Mouse (Mus musculus): ENCODE results near the gene Bub1b.
"Not testable (repeated sequence)": the region's sequence is repeated elsewhere in the genome, so short reads cannot be mapped to it uniquely, and the experiment has no call there.

Bub1b gene

GRCm38 (mm10) chr2:118606976-118607375 lies 9.0 kb downstream of the Bub1b start:
- no peak for DNase-seq (ENCODE audit: extremely low spot score, low read depth, low spot score)

DNA sequence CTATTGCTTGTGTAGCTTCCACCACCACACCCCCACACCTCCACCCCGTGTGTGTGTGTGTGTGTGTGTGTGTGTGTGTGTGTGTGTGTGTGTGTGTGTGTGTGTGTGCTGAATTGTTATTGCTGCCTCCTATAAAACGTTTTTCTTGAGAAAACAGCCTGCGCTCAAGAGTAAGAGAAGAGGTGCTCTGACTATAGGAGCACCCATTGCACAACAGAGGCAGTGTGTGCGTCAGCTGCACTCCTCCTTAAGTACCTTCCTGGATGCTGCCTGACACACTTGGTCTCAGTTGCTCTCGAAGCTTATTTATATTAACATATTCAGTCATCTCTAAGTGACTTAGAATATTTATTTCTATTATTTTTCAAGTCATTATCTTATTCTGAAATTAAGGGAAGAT lies 20.0 kb downstream of the Bub1b start:
- DNase-seq (ENCODE audit: extremely low spot score, low read depth, low spot score): no peak

DNA sequence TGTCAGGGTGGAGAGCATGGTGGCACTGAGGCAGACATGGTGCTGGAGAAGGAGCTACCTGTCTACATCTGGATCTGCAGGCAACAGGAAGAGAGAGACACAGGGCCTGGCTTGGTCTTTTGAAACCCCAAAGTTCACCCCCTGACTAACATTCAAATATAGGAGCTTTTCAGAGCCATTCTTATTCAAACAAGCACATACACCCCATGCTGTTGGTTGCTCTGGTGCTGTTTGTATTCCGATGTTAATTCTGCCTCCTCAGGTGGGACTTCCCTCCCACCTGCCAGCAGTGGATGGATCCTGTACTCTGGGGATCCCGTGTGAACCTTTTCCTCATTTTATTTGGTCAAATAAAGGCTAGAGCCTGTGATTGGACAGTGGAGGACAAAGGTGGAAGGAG lies 22.1 kb downstream of the Bub1b start:
- no peak for DNase-seq (ENCODE audit: extremely low spot score, low read depth, low spot score)

DNA sequence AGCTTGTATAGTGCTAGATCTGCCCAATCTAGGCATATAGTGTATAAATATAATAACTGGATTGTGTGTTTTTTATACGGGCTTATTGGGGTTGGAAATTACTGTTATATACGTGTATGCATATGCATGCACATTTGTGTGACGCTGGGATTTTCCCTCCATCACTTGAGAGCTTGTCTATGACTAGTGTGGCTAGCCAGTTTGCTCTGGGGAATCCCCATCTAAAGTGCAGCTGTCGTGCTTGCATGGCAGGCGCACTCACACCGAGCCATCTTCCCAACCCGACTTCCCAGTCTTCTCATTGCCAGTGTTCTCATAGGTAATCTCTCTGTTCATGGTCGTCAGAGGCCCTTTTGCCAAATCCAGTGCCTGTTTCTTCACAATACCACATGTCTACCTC lies 22.6 kb downstream of the Bub1b start:
- no peak for DNase-seq (ENCODE audit: extremely low spot score, low read depth, low spot score)

GRCm38 (mm10) chr2:118629276-118629675 lies 31.3 kb downstream of the Bub1b start:
- DNase-seq (ENCODE audit: extremely low spot score, low read depth, low spot score): no peak

DNA sequence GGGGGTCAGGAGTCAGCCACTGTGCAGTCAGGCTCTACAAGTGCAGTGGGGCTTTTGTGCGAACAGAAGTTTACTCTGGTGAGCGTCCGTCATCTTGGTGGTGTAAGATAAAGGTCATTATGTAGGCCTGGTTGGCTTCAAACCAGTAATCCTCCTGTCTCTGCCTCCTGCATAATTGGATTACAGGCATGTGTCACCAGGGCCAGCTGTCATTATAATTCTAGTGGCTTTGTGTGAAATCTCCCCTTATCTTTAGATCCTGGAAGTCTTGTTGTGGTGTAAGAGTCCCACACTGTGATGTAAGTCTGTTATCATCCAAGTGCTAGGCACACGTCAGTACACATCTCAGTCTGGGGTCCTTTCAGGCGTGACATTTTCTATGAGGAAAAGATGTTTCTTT lies 35.4 kb downstream of the Bub1b start:
- no peak for DNase-seq (ENCODE audit: extremely low spot score, low read depth, low spot score)

- no peak for DNase-seq (ENCODE audit: extremely low spot score, low read depth, low spot score)
These were observed 39.2 kb downstream of the Bub1b start for GRCm38 (mm10) chr2:118637258-118637657.

- peak; percentile 68 for DNase-seq (ENCODE audit: extremely low spot score, low read depth, low spot score)
These were observed 40.0 kb downstream of the Bub1b start for GRCm38 (mm10) chr2:118637888-118638526.

- no peak for DNase-seq (ENCODE audit: extremely low spot score, low read depth, low spot score)
These were observed 40.7 kb downstream of the Bub1b start for GRCm38 (mm10) chr2:118638686-118639085.

- no peak for DNase-seq (ENCODE audit: extremely low spot score, low read depth, low spot score)
These were observed 43.1 kb downstream of the Bub1b start for GRCm38 (mm10) chr2:118641147-118641546.

DNA sequence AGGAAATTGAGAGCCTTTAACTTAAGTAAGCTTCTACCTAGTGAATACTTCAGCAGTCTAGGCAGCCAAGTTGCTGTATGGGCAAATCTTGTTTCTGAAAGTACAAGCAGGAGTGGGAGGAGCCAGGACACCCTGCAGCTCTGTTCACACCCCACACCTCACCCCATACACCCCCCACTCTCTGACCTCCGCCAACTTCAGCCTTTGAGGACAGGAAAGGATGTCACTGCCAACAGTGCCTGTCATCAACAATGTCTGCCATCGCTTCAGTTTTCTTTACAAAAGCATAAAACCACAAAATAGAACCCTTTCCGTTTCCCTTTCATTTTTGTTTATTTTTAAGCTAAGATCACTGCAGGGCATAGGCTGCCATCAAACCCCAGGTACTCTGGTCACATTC lies 44.4 kb downstream of the Bub1b start:
- no peak for DNase-seq (ENCODE audit: extremely low spot score, low read depth, low spot score)

DNA sequence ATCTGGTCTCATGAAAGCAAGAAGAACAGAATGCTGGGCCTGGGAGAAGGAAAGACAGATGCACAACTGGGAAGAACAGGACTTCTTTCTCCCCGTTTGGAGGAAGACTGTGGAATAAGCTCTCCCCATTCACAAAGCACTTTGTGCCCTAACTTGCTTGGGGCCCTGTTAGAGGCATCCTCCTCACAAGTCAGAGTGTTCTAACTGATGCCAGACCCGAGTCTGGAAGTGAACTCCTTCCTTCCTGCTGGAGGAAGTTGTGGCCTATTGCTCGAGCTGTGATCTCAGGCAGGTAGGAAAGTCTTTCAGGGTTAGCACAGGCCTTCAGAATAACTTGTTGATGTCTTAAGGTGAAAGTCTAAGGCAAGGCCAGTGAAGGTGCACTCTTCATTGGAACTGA lies 44.9 kb downstream of the Bub1b start:
- no peak for DNase-seq (ENCODE audit: extremely low spot score, low read depth, low spot score)

DNA sequence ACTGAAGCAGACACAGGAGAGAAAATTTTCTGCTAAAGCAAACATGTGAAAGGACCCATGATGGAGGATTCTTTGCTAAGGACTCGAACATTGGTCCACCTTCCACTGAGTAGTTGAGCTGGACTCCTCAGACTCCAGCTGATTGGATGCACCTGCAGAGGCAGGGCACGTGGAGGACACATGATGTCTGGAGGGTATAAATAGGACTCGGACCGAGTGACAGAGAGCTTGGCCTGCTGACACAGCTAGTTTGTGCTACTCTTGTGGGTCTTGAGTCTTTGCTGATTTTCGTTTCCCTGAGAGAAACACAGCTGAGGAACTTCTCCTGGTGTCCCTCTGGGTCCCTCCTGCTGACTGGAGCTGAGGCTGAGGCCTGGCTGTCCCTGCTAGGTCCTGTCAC lies 48.7 kb downstream of the Bub1b start:
- DNase-seq (ENCODE audit: extremely low spot score, low read depth, low spot score): no peak

- DNase-seq (ENCODE audit: extremely low spot score, low read depth, low spot score): not testable (repeated sequence)
These were observed 52.7 kb downstream of the Bub1b start for GRCm38 (mm10) chr2:118650697-118651096.

- no peak for DNase-seq (ENCODE audit: extremely low spot score, low read depth, low spot score)
These were observed 58.8 kb downstream of the Bub1b start for GRCm38 (mm10) chr2:118656688-118657281.

GRCm38 (mm10) chr2:118658457-118658856 lies 60.4 kb downstream of the Bub1b start:
- DNase-seq (ENCODE audit: extremely low spot score, low read depth, low spot score): no peak

DNA sequence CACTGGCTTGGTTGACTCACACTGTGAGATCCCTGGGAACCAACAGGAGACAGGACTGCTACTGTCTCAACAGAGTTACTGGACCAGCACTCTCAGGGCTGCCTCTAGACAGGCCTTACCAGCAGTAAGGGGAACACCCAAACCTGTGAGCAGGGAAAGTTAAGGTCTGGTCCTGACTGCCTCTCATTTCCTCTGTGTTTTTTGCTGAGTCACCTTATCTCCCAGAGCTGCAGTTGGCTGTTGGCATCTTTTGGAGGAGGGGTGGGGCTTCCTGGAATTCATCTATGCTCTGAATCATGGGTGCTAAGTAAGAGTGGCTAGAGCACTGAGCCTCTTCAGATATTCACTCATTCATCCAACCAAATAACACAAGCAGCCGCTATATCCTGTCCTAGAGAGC lies 61.1 kb downstream of the Bub1b start:
- DNase-seq (ENCODE audit: extremely low spot score, low read depth, low spot score): no peak

- DNase-seq (ENCODE audit: extremely low spot score, low read depth, low spot score): no peak
These were observed 61.5 kb downstream of the Bub1b start for GRCm38 (mm10) chr2:118659493-118659892.

DNA sequence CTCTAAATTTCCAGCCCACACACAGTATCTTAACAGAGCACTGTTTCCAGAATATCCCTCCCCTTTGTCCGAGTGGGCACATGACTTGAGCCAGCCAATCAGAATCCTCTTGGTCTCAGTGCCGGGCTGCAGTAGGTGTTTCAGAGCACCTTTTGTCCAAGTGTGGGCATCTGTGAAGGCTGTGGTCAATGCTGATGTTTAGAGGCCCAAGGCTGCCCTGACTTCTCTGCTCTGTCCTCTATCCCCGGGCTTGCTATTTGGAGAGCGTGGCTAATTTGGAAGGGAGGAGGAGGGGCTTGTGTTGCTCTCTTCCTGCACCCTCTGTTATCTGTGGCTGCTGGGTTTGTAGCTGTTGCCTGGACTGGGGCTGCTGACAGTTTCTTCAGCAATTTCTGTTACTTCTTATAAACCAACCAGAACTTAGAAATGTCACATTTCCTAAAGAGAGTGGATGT lies 62.0 kb downstream of the Bub1b start:
- DNase-seq (ENCODE audit: extremely low spot score, low read depth, low spot score): peak; percentile 41

GRCm38 (mm10) chr2:118661891-118662290 lies 63.9 kb downstream of the Bub1b start:
- no peak for DNase-seq (ENCODE audit: extremely low spot score, low read depth, low spot score)

DNA sequence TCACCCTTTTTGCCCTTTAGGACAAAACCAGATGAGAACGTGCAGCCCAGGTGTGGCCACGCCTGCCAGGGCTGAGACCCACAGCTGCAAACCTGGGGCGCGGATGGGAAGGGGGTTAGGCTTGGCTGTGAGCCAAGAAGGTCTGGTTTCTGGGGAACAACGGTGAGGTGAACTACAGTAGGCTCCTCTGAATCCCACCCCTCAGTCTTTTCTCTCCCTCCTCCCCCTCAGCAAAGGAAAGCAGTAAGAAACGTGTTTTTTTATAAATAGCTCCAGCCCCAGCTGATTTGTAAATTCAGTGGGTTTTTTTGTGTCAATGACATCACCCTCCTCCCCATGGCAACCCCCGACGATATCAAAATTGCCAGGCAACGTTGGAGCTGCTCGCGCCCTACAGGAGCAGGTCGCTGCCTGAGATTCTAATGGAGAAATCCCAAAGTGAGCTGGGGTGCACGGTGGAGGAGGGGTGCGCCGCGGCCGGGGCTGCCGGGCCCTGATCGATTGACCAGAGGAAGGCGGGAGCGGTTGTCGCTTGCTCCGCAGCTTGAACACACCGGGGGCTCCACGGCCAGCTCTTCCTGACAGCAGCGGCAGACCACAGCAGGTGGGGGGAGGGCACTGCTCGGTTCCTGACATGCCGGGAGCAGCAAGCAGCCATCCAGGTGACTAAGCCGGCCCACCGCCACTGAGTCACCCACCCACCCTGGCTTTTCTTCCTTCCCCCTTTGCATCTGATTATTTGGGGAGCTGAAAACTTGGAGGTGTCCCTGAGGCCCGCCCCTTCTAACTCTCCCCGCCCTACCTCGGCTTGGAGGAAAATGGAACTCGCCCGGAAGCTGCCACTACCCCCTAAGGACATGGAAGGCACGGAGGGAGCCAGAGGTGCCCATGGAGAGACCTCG lies 65.1 kb downstream of the Bub1b start, which contains the start of gene Pak6:
Pak6 (plus strand) TSS at position 402 of the 902 bp plus-strand sequence.
- no peak for DNase-seq (ENCODE audit: extremely low spot score, low read depth, low spot score)

All from hindlimb bud, embryonic 11.5 days (tissue).